Mouse (Mus musculus): ENCODE measurements around the gene Zfp938. TPM values are rescaled to one million over a fixed set of nuclear protein-coding genes. Genes with fewer than 3 reads are reported as not detected.
A peak's percentile ranks its signal among the peaks of the same experiment; 100 is the strongest.

Zfp938 gene
- total RNA-seq (2021): 1 to 10 TPM; 6.6 to 7.0 TPM
- long read RNA-seq, experiment 1, transcript Zfp938-201 (4 exons, 2,035 nt): major isoform, 5 of 15 reads
- long read RNA-seq, experiment 1, partial matches to known transcripts: 6 of 15 reads
- long read RNA-seq, experiment 1, other reads (novel, unspliced or antisense): 3 of 15 reads
- long read RNA-seq, experiment 2, partial matches to known transcripts: 6 of 12 reads
- long read RNA-seq, experiment 2, other reads (novel, unspliced or antisense): 1 of 12 reads

DNA sequence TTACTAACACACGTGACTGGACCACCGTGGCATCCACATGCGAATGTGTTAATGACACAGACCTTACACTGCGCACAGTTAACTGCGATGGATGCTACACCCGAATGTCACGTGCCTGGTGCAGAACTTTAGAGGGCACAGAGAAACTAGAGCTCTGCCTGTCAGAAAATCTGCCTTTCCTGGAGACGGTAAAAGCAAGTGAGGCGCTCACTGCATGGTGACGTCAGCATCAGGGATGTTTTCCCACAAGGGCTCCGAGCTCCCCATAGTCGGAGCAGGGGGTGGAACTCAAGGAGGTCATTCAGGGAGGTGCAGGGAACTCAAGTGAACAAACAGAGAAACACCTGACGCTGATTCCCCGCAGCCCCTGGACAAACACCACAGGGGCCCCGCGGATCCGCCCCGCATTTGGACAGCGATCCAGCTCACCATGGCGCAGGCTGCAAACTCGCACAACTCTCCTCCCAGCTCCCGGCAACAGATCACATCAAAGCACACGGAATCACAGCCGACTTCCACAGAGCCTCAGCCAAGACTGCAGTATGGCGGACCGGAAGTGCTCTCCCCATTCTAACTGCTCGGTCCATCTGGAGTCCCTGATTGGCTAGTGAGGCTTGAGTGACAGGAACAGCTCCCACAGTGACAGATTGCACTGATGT is at the start of gene Zfp938:
Gene Zfp938 (minus strand): TSS at position 539 of the 659 bp plus-strand sequence.
- peak; percentile 71 to 82 for DNase-seq
- intact Hi-C loops (cut with DNase I): no loop called here

DNA sequence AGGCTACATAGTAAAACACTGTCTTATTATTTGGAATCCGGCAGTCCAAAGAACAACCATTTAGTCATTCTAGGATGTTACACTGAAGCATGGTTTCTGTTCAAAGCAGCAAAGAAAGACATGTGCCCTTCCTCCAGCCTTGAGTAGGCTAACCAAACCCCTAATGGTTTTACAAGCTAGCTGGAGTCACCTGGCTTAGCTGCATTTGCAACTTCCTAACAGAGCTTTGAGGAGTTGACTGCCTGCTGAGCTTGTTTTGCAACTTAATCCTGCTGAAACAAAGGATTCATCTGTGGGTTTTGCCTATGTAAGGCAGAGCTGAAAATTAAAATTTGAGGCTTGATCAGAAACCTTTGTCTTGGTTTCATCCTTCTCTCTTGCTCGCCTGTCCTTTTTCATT is 16.3 kb upstream of the Zfp938 start:
- intact Hi-C loops (cut with DNase I): no loop called here
- no peak for DNase-seq

DNA sequence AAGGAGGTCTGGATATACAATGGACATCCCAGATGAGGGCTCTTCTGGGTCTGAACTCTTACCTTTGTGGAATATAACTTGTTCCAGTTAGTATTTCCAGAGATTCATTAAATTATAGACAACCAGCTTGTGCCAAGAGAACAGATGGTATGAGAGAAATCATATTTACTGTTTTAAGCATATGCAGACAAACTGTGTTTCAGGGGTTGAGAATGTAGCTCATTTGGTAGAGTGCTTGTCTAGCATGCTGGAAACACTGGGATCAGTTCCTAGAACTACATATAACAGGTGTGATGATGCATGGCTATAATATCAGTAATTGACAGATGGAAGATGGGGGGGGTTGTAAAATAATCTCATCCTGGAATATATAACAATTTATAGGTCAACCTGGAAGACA is 3.9 kb upstream of the Zfp938 start:
- intact Hi-C loops (cut with DNase I): no loop called here

DNA sequence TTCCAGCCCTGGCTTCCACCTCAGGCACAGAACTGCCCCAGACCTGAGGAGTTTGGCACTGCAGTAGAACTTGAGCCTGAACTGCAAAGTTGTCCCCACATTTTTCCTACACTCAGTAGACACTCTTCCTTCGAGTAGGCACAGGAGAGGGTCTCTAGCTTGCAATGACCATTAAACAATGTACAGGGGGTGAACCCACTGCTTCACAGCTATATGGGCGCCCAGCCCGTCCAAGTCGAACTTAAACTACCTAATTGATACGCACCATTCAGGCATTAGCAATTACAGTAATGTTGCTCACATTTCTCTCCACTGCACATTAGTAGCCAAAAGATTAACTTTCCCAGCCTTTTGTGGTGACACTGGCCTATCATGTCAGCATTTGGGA is 315 bp upstream of the Zfp938 start:
- intact Hi-C loops (cut with DNase I): no loop called here
- DNase-seq: no peak

More for the DNA sequence above, 3.9 kb upstream of the Zfp938 start:
- no peak for DNase-seq

DNA sequence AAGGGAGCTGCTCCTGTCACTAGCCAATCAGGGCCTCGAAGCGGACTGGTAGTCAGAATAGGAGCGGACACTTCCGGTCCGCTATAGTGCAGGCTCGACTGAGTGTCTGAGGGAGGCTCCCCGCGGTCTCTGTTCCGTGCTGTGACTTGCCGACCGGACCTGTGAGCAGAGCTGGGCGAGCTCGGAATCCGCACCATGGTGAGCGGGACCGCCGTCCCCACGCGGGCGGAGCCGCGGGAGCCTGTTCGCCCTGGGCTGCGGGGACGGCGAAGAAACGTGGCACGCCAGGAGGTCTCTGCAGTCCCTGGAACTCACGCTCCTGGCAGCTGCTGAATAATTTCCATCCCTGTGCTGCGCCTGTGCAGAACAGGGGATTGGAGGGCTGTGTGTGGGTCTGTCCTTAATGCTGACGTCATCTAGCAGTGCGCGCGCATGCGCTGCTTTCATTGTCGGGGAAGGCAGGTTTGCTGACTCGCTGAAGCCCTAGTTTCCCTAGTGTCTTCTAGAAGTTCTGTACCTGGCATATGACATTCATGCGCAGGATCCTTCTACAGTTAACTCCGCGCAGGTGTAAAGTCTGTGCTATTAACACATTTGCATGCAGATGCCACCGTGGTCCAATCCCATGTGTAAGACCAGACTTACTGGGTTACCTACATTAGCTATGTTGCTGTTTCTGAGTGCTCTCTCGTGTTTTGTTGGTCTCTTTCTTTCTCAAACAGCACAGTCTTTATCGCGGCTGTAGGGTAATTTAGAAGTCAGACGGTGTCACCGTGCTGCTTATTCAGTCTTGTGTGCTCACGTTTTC is 62.6 kb downstream of the Zfp938 start:
- intact Hi-C loops (cut with DNase I): no loop called here
- DNase-seq: peak; percentile 74 to 77

Other genes with a start within 250 kb of the Zfp938 start
- gene Zfp873, start 193.2 kb downstream of the Zfp938 start, total RNA-seq (2021): 1 to 10 TPM; 6.5 to 6.6 TPM
- gene BC024063, start 157.9 kb downstream of the Zfp938 start, total RNA-seq (2021): 1 to 10 TPM; 2.8 to 3.1 TPM
- 1 to 10 TPM; 2.8 to 3.3 TPM for gene AU041133, start 113.3 kb downstream of the Zfp938 start, total RNA-seq (2021)
- not detected for gene 4932415D10Rik, start 75.3 kb upstream of the Zfp938 start, total RNA-seq (2021)
- 1 to 10 TPM; 2.2 to 3.9 TPM for gene Gm4924, start 113.0 kb upstream of the Zfp938 start, total RNA-seq (2021)